Mouse (Mus musculus) gastrocnemius, postnatal 36 days (tissue): ENCODE measurements around the gene Alkbh7. TPM values are rescaled to one million over a fixed set of nuclear protein-coding genes. Genes with fewer than 3 reads are reported as not detected.
A peak's percentile ranks its signal among the peaks of the same experiment; 100 is the strongest.

Source experiments
- DNase-seq, 2 experiments: peaks; one replicate each; pipeline ENCODE4 v3.0.0; 2022
- intact Hi-C: fragments of 180-260 bp; cut with DNase I; formaldehyde crosslinking; loops from one replicate; pipeline ENCODE4 v1.15.1; 2025
- long read RNA-seq, 2 experiments: library from polyadenylated mRNA; stranded (forward); transcript quantifications; one replicate each; pipeline ENCODE4 v2.0.0; 2021
- total RNA-seq, 2 experiments: library from RNA; stranded (reverse); gene quantifications; 2 replicates each; pipeline ENCODE4 v1.2.3; 2021

Gene Alkbh7
- total RNA-seq, result 10 to 100 TPM; 21.6 to 22.7 TPM
- long read RNA-seq, experiment 1, transcript Alkbh7-201 (4 exons, 917 nt), result major isoform, 45 of 47 reads
- long read RNA-seq, experiment 1, partial matches to known transcripts, result 0 of 47 reads
- long read RNA-seq, experiment 1, other reads (novel, unspliced or antisense), result 1 of 47 reads
- long read RNA-seq, experiment 2, transcript Alkbh7-201 (4 exons, 917 nt), result major isoform, 42 of 46 reads
- long read RNA-seq, experiment 2, partial matches to known transcripts, result 1 of 46 reads
- long read RNA-seq, experiment 2, other reads (novel, unspliced or antisense), result 1 of 46 reads

DNA sequence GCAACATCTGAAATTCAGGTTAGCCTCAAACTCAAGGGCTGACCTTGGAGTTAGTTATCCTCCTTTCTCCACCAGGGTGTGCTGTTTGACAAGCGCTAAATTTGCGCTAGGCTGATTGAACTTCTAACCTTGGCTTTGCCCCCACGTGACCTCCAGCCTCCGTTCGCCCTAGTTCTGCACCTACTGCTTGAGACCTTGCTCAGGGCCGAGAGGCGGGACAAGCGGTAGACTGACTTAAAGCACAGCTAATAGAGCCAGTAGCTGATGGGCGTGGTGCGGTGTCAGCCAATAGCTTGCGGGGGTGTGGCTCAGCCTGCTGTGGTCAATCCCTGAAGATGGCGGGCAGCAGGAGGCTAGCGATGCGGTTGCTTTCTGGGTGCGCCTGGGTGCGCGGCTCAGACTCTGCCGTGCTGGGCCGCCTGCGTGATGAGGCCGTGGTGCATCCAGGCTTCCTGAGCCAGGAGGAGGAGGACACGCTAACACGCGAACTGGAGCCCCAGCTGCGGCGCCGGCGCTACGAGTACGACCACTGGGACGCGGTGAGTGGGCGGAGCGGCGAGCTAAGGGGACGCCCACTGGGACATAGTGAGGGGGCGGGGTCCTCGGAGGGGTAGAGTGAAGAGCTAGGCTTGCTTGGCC lies at the start of gene Alkbh7:
TSS of gene Alkbh7 (plus strand) at position 311 of the 639 bp plus-strand sequence.
- intact Hi-C loops, result loop anchor here (2.0 to 10.0 kb wide), 5 partner anchors 65 to 372 kb away; partner anchors contain the start of genes Catsperd, Lonp1 and Vav1
- peak; percentile 90 to 94 for DNase-seq

- intact Hi-C loops, result loop anchor here (2.0 kb wide), 2 partner anchors 54 to 142 kb away; no protein-coding TSS in a partner anchor
These were observed 46.2 kb upstream of the Alkbh7 start for GRCm38 (mm10) chr17:56950915-56951314.

DNA sequence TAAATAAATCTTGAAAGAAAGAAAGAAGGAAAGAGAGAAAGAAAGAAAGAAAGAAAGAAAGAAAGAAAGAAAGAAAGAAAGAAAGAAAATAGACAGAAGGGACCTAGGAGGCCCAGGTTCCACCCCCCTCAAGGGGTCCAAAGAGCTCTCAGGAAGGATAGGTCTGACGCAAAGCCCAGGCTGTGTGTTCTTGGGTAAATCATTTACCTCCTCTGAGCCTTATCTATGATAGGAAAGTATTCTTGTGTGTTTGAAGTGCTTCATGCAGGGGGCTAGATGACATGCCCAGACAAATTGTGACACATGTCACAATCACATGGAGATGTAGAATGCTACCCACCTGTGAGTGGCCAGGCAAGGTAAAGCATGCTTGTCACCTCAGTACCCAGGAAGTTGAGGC lies 44.5 kb upstream of the Alkbh7 start:
- intact Hi-C loops, result no loop called here
- DNase-seq, result no peak

More at GRCm38 (mm10) chr17:56950915-56951314, 46.2 kb upstream of the Alkbh7 start:
- peak; percentile 34 to 60 for DNase-seq

DNA sequence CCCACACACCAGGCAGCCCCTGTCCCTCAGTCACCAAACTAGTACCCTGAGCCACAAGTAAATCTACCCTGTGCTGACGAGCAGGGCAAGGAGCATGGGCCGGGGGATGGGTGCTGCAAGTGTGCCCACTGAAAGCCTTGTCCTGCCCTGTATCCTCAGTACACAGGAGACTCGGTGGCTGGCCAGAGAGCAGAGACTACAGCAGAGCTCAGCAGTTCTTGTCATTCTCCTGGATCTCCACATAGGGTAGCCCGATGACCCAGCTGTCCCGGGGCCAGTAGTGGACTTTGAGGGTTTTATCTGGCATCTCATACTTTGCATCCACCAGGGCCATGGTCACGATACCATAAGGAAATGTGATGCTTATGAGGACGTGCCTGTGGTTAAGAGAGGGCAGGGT lies 42.3 kb upstream of the Alkbh7 start:
- intact Hi-C loops, result no loop called here
- DNase-seq, result no peak

- DNase-seq, result no peak
- intact Hi-C loops, result no loop called here
These were observed 39.2 kb upstream of the Alkbh7 start for GRCm38 (mm10) chr17:56957763-56958429.

DNA sequence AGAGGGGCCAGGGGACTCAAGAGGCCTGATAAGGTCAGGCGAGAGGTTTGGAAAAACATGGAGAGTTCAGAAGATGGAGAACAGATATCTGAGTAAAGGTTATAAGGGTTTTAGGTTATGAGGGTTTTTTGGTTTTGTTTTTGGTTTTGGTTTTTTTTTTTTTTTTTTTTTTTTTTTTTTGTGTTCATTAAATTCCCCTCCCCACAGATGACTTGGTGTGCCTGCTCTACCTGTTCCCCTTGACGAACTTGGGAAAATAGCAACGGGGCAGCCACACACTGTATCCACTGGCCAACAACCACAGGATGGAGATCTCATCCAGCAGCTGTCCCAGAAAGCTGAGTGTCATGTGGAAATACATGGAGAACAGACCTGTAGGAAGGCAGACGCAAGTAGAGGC lies 38.5 kb upstream of the Alkbh7 start:
- DNase-seq, result no peak
- intact Hi-C loops, result no loop called here

GRCm38 (mm10) chr17:56961880-56962279 lies 35.3 kb upstream of the Alkbh7 start:
- intact Hi-C loops, result no loop called here
- no peak for DNase-seq

DNA sequence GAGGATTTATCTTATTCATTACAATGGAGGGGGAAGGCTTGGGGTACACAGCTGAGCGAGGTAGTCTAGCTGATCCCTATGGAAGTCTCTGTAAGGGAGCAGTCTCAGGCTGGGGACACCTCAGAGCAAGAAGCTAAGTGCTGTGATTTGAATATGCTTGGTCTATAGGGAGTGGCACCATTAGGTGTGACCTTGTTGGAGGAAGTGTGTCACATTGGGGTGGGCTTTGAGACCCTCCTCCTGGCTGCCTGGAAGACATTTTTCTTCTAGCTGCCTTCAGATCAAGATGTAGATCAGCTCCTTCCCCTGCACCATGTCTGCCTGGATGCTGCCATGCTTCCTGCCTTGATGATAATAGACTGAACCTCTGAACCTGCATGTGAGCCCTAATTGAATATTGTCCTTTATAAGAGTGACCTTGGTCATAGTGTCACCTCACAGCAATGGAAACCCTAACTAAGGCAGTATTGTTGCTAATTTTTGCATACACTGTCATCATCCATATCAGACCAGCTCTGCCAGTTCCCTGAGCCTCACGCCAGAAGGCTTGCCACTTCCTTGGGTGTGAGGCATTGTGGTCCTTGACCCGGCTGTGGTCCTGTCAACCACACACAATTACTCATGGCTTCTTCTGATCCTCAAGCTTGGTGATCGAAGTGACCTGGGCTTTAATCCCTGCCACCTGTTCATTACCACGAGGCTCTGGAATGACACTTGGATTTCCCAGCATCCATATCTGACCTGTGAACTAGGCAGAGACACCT lies 34.3 kb upstream of the Alkbh7 start:
- no peak for DNase-seq
- intact Hi-C loops, result no loop called here

GRCm38 (mm10) chr17:56963646-56964045 lies 33.5 kb upstream of the Alkbh7 start:
- DNase-seq, result no peak

GRCm38 (mm10) chr17:56969321-56969720 lies 27.8 kb upstream of the Alkbh7 start:
- intact Hi-C loops, result no loop called here
- DNase-seq, result no peak

More at GRCm38 (mm10) chr17:56963646-56964045, 33.5 kb upstream of the Alkbh7 start:
- intact Hi-C loops, result no loop called here

DNA sequence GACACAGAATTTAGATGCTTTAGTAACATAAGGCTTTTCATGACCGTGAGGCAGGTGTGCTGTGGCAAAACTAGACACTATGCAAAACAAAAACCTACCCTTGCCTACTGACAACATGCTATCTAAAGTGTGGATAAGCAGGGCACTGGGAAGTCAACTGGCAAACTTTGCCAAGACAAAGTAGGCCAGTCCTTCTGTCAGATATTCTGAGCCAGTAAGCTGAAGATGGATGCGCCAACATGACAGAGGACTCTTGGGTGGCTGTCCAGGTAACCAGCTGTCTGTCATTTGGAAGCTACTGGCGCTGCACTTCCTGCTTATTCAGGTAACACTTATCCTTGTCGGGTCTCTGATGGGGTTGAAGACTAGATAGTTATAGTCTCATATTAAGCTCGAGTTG lies 27.1 kb upstream of the Alkbh7 start:
- DNase-seq, result no peak
- intact Hi-C loops, result no loop called here

DNA sequence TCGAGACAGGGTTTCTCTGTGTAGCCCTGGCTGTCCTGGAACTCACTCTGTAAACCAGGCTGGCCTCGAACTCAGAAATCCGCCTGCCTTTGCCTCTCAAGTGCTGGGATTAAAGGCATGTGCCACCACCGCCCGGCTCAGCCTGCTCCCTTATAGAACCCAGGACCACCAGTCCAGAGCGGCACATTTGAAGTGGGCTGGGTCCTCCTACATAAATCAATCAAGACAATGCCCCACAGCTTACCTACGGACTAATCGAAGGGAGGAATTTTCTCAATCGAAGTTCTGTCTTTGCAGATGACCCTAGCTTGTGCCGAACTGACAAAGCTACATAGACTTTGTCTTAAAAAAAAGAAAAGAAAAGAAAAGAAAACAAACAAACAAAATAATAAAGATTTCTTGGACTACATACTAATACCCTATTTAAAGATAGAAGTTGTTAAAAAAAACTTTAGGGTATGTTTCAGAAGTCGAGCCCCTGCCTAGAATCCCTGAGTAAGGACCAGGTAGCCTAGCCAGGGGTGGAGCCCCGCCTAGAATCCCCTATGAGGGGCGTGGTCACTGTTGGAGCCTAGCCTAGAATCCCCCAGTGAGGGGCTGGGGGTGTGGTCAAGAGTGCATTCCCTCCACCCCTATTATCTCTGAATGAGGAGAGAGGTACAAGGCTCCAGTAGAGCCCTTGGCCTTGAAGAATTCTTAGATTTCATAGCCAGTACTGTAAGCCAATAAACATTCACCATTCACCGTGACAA lies 23.0 kb upstream of the Alkbh7 start:
- DNase-seq, result no peak
- intact Hi-C loops, result no loop called here

GRCm38 (mm10) chr17:56974708-56975240 lies 22.4 kb upstream of the Alkbh7 start:
- intact Hi-C loops, result no loop called here
- no peak for DNase-seq

GRCm38 (mm10) chr17:56975391-56975790 lies 21.7 kb upstream of the Alkbh7 start:
- intact Hi-C loops, result no loop called here
- DNase-seq, result no peak

- intact Hi-C loops, result no loop called here
- DNase-seq, result no peak
These were observed 20.4 kb upstream of the Alkbh7 start for GRCm38 (mm10) chr17:56976531-56977390.

- intact Hi-C loops, result no loop called here
These were observed 17.6 kb upstream of the Alkbh7 start for GRCm38 (mm10) chr17:56979524-56979923.

DNA sequence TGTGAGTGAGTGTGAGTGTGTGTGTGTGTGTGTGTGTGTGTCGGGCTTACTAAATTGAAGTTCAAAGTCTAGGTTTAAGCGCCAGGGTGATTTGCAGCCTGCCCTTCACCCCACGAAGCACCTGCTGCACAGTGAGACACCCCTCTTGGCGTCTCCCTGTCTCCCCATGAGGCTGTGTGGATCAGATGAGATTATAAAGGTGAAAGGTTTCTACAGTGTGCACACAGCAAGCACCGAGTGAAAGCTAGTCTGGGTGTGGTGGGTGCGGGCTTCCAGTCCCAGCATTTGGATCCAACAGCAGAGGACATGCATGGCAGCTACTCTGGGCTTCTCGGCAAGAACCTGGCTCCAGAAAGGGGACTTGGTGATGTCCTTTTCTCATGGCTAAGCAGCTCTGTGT lies 16.1 kb upstream of the Alkbh7 start:
- DNase-seq, result peak in 1 of 2 experiments; percentile 10
- intact Hi-C loops, result no loop called here

More at GRCm38 (mm10) chr17:56979524-56979923, 17.6 kb upstream of the Alkbh7 start:
- no peak for DNase-seq

DNA sequence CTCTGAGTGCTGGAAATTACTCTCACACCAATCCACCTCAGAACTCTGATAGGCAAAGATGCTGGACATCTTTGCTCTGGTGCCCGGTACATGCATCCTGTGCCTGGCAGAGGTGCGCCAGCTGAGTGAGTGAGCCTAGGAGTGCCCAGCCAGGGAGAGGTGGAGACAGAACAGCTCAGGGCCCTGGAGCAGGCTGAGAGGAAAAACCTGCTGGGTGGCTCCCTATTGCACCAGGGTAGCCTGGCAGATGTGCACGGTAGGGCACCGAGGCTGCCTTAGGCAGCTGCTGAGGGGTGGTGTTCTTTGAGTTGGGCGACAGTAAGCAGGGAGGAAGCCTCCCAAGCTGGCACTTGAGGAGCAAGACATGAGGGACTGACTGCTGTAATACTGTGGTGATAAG lies 15.1 kb upstream of the Alkbh7 start, which contains the start of gene Acer1:
TSS of gene Acer1 (minus strand) at position 114 of the 400 bp plus-strand sequence.
- intact Hi-C loops, result no loop called here

DNA sequence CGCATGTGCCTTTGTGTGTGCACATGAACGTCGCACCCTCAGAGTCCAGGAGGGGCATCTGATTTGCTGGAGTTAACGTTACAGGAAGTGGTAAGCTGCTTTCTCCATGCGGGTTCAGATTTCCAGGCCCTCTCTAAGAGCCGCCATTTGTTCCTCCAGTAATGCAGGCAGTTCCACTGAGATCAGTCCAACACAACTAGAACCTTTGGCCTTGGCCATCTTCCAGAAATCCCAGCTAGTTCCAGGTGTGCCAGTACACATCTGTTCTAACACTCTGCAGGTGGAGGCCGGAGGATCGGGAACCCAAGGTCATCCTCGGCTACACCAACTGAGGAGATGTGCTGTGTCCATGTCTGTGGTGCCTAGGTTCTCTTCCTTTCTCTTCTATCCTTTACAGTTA lies 12.3 kb upstream of the Alkbh7 start:
- no peak for DNase-seq
- intact Hi-C loops, result no loop called here

More for the DNA sequence above, 15.1 kb upstream of the Alkbh7 start, which contains the start of gene Acer1:
- DNase-seq, result no peak
